Mouse (Mus musculus): ENCODE measurements around the gene Msx2.

Gene Msx2

GRCm38 (mm10) chr13:53464441-53465001, 8.4 kb downstream of the Msx2 start:
- DNase-seq (ENCODE audit: low spot score), result no peak

GRCm38 (mm10) chr13:53463946-53464345, 8.9 kb downstream of the Msx2 start:
- no peak for DNase-seq (ENCODE audit: low spot score)

GRCm38 (mm10) chr13:53463037-53463436, 9.8 kb downstream of the Msx2 start:
- DNase-seq (ENCODE audit: low spot score), result no peak

GRCm38 (mm10) chr13:53462649-53462970, 10.3 kb downstream of the Msx2 start:
- DNase-seq (ENCODE audit: low spot score), result no peak

- DNase-seq (ENCODE audit: low spot score), result no peak
Measured at GRCm38 (mm10) chr13:53461855-53462648, 10.8 kb downstream of the Msx2 start.

GRCm38 (mm10) chr13:53461346-53461745, 11.5 kb downstream of the Msx2 start:
- no peak for DNase-seq (ENCODE audit: low spot score)

GRCm38 (mm10) chr13:53458766-53459165, 14.1 kb downstream of the Msx2 start:
- no peak for DNase-seq (ENCODE audit: low spot score)

- DNase-seq (ENCODE audit: low spot score), result no peak
Measured at GRCm38 (mm10) chr13:53454794-53455672, 17.8 kb downstream of the Msx2 start.

GRCm38 (mm10) chr13:53453927-53454326, 18.9 kb downstream of the Msx2 start:
- no peak for DNase-seq (ENCODE audit: low spot score)

- DNase-seq (ENCODE audit: low spot score), result no peak
Measured at GRCm38 (mm10) chr13:53447609-53448008, 25.3 kb downstream of the Msx2 start.

- DNase-seq (ENCODE audit: low spot score), result no peak
Measured at GRCm38 (mm10) chr13:53443602-53444001, 29.3 kb downstream of the Msx2 start.

- no peak for DNase-seq (ENCODE audit: low spot score)
Measured at GRCm38 (mm10) chr13:53442168-53442980, 30.5 kb downstream of the Msx2 start.

GRCm38 (mm10) chr13:53441307-53442028, 31.4 kb downstream of the Msx2 start:
- no peak for DNase-seq (ENCODE audit: low spot score)

GRCm38 (mm10) chr13:53439957-53440356, 32.9 kb downstream of the Msx2 start:
- DNase-seq (ENCODE audit: low spot score), result no peak

- peak; percentile 42 for DNase-seq (ENCODE audit: low spot score)
Measured at GRCm38 (mm10) chr13:53426507-53426906, 46.4 kb downstream of the Msx2 start.

GRCm38 (mm10) chr13:53421189-53421588, 51.7 kb downstream of the Msx2 start:
- no peak for DNase-seq (ENCODE audit: low spot score)

- DNase-seq (ENCODE audit: low spot score), result no peak
Measured at GRCm38 (mm10) chr13:53420741-53421140, 52.1 kb downstream of the Msx2 start.

GRCm38 (mm10) chr13:53419681-53420080, 53.2 kb downstream of the Msx2 start:
- no peak for DNase-seq (ENCODE audit: low spot score)

GRCm38 (mm10) chr13:53417701-53418100, 55.2 kb downstream of the Msx2 start:
- DNase-seq (ENCODE audit: low spot score), result no peak

Data from urinary bladder, postnatal 10 days (tissue).